8 mouse cellular contexts compared by ENCODE assay signal in the genomic region with DNA sequence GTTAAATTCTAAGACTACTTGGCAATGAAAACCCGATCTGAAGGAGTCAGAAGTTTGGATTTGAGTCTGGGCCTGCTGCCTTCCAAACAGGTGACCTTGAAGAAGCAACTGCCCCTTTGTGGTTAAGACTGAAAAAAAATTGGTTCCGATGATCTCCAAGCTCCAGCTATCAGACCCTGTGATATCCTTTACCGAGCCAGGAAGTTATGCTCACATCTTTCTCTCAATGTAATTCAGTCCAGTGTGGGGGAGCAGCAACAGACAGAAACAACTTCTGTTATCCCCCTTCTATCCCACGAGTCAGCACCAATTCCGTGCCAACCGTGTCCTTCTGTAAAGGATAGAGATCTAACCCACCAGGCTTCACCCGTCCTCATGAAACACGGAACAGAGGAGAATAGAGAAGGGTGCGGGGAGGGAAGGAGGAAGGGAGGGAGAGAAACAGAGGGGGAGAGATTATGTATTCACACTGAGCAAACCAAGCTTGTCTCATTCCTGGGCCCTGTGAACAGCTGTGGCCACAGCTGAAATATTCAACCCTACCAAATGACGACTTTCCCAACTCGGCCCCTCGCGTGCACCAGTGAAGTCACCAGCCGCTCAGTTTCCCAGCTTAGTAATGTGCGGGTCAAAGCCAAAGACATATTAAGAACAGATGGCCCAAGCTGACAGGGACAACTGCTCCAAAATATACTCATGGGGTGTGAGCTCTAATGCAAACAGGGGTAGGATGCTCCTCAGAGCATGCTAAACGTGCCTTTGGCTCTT.
DNase-seq lines count a peak whose midpoint lies in the region; ATAC-seq and TF ChIP-seq lines count a peak whose summit lies in the region.
"Had no signal": no experiment of that assay in that cellular context is flagged by ENCODE, and none has a peak within 500 bp of the region (broad histone marks: within the 10 kb centered on the region; RNA-seq: fewer than 3 reads in every experiment).

No protein-coding gene starts in this region.

- H3K9ac ChIP-seq in heart, embryonic 14.5 days (ENCODE audit: low read length), result no peak overlapping the region
- H3K9ac ChIP-seq: forebrain, embryonic 13.5 days had no signal

- no peak overlapping the region for H3K4me2 ChIP-seq in heart, embryonic 14.5 days (ENCODE audit: low read length)
- H3K4me2 ChIP-seq: forebrain, embryonic 13.5 days had no signal

- peak overlapping the region; percentile 92 for H3K27ac ChIP-seq in embryonic fibroblast, embryonic 13.5 days (ENCODE audit: insufficient read depth, low read length)
- H3K27ac ChIP-seq in heart, embryonic 14.5 days (replicated peaks in 1 of 2; ENCODE audit: control insufficient read depth in 1 of 2, insufficient read depth in 1 of 2, low read depth in 2 of 2, low read length in 2 of 2), result peak overlapping the region; percentile 53 to 63; a peak in 2 of 4 replicates
- H3K27ac ChIP-seq: forebrain, embryonic 13.5 days had no signal

- TF ChIP-seq CTCF in embryonic fibroblast, embryonic 13.5 days (IDR thresholded peaks at IDR 0.05; ENCODE audit: borderline replicate concordance, insufficient read depth, low read length), result no peak

- H3K4me3 ChIP-seq in embryonic fibroblast, embryonic 13.5 days (ENCODE audit: insufficient read depth, low read length), result no peak overlapping the region
- no peak overlapping the region for H3K4me3 ChIP-seq in heart, embryonic 14.5 days (ENCODE audit: control insufficient read depth in 1 of 2, insufficient read depth in 1 of 2, low read depth in 1 of 2, low read length in 2 of 2)
- H3K4me3 ChIP-seq: forebrain, embryonic 13.5 days had no signal

- no peaks in the 10 kb centered on the region for H3K36me3 ChIP-seq in heart, embryonic 14.5 days (ENCODE audit: control insufficient read depth, insufficient read depth, low read length)

- 73% methylated on average over 16 of the region's 16 CpGs for WGBS in heart, embryonic 14.5 days

- no peaks in the 10 kb centered on the region for H3K9me3 ChIP-seq in heart, embryonic 14.5 days (ENCODE audit: control insufficient read depth, low read length)
- H3K9me3 ChIP-seq: forebrain, embryonic 13.5 days had no signal

- no peaks in the 10 kb centered on the region for H3K27me3 ChIP-seq in heart, embryonic 14.5 days (ENCODE audit: control insufficient read depth, insufficient read depth, low read length)
- H3K27me3 ChIP-seq: forebrain, embryonic 13.5 days had no signal

- DNase-seq in kidney, postnatal 14 days, result peak; percentile 60
- no peak for DNase-seq in kidney, adult 9 months
- DNase-seq in lung, postnatal 36 days, result peak; percentile 38
- DNase-seq in right cerebral cortex, adult 2 months (ENCODE audit: low spot score in 2 of 2), result no peak

- ATAC-seq in heart, embryonic 14.5 days (ENCODE audit: insufficient number of reproducible peaks, insufficient read depth, low FRiP score, low read depth), result no peak
- ATAC-seq in monocyte, adult 5-6 weeks (replicated peaks; ENCODE audit: insufficient number of reproducible peaks, low FRiP score, low TSS enrichment, poor library complexity, severe bottlenecking), result no peak
- ATAC-seq: forebrain, embryonic 13.5 days had no signal

- TF ChIP-seq POLR2A in embryonic fibroblast, embryonic 13.5 days (IDR thresholded peaks at IDR 0.05; ENCODE audit: low read depth, low read length), result no peak

- H3K4me1 ChIP-seq in embryonic fibroblast, embryonic 13.5 days (ENCODE audit: control insufficient read depth, insufficient read depth, low read length), result peaks cover 17% of the 10 kb centered on the region
- peaks cover 15 to 28% of the 10 kb centered on the region in 2 experiments for H3K4me1 ChIP-seq in heart, embryonic 14.5 days (ENCODE audit: control insufficient read depth in 2 of 2, insufficient read depth in 2 of 2, low read length in 2 of 2)

Comparison
In these comparisons a context has a peak if more than half of its experiments do, and no peak if none do; other contexts are left out.
1. DNase-seq: peak in kidney, postnatal 14 days (single experiment) and lung, postnatal 36 days (single experiment); none in kidney, adult 9 months (single experiment) and right cerebral cortex, adult 2 months (0 of 2).